Mouse (Mus musculus): ENCODE data around the gene Ift27. TPM values are rescaled to one million over a fixed set of nuclear protein-coding genes. Genes with fewer than 3 reads are reported as not detected.
A peak's percentile ranks its signal among the peaks of the same experiment; 100 is the strongest.

Gene Ift27
- 31.5 and 34.0 TPM in 2 replicates for polyA plus RNA-seq (2015; fragmentation: Nextera tagmentation; extraction: Ambion mirVana)

- 2% methylated on average over 40 of the region's 40 CpGs for WGBS (ENCODE audit: insufficient replicate concordance)
- peaks cover 35% of the 10 kb centered on the region for H3K4me1 ChIP-seq (replicated peaks)
- no peaks in the 10 kb centered on the region for H3K9me3 ChIP-seq (replicated peaks)
- H3K27me3 ChIP-seq = no peaks in the 10 kb centered on the region
- H3K4me3 ChIP-seq (replicated peaks) = peak within 1 kb of the TSS; percentile 72
- H3K9ac ChIP-seq = peak within 1 kb of the TSS; percentile 70
- peak within 1 kb of the TSS; percentile 97 for H3K4me2 ChIP-seq
- no peaks in the 10 kb centered on the region for H3K36me3 ChIP-seq (replicated peaks)
- peak; percentile 98 for ATAC-seq (ENCODE audit: insufficient read depth)
- H3K27ac ChIP-seq (replicated peaks) = peak within 1 kb of the TSS; percentile 52
These were observed at the start of gene Ift27 for GRCm38 (mm10) chr15:78173972-78174886. Ift27 (minus strand) TSS chr15:78174107.

- no peak for ATAC-seq (ENCODE audit: insufficient read depth)
- Histone ChIP-seq H3K36me3 (replicated peaks) (no peaks in the 10 kb centered on the region), H3K27ac (replicated peaks) (no peak overlapping the region), H3K4me2 (no peak overlapping the region), H3K4me3 (replicated peaks) (no peak overlapping the region), H3K27me3 (no peaks in the 10 kb centered on the region), H3K9ac (no peak overlapping the region), H3K9me3 (replicated peaks) (no peaks in the 10 kb centered on the region), H3K4me1 (replicated peaks) (no peaks in the 10 kb centered on the region)
- 70% methylated on average over 9 of the region's 9 CpGs for WGBS (ENCODE audit: insufficient replicate concordance)
These were observed 41.4 kb upstream of the Ift27 start for GRCm38 (mm10) chr15:78215269-78215668.

- Histone ChIP-seq H3K9ac (no peak overlapping the region), H3K4me1 (replicated peaks) (no peaks in the 10 kb centered on the region), H3K4me3 (replicated peaks) (no peak overlapping the region), H3K36me3 (replicated peaks) (no peaks in the 10 kb centered on the region), H3K27ac (replicated peaks) (no peak overlapping the region), H3K9me3 (replicated peaks) (no peaks in the 10 kb centered on the region), H3K4me2 (no peak overlapping the region), H3K27me3 (no peaks in the 10 kb centered on the region)
- WGBS (ENCODE audit: insufficient replicate concordance) = 54% methylated on average over 8 of the region's 8 CpGs
- ATAC-seq (ENCODE audit: insufficient read depth) = no peak
These were observed 37.5 kb upstream of the Ift27 start for GRCm38 (mm10) chr15:78211367-78211766.

GRCm38 (mm10) chr15:78210203-78210602 is 36.3 kb upstream of the Ift27 start:
- 57% methylated on average over 4 of the region's 4 CpGs for WGBS (ENCODE audit: insufficient replicate concordance)
- Histone ChIP-seq H3K4me2 (no peak overlapping the region), H3K27ac (replicated peaks) (no peak overlapping the region), H3K27me3 (peaks cover 10% of the 10 kb centered on the region), H3K9me3 (replicated peaks) (no peaks in the 10 kb centered on the region), H3K4me3 (replicated peaks) (no peak overlapping the region), H3K4me1 (replicated peaks) (no peaks in the 10 kb centered on the region), H3K36me3 (replicated peaks) (no peaks in the 10 kb centered on the region), H3K9ac (no peak overlapping the region)
- no peak for ATAC-seq (ENCODE audit: insufficient read depth)

GRCm38 (mm10) chr15:78206312-78206711 is 32.4 kb upstream of the Ift27 start, which contains the start of gene Pvalb:
Pvalb (minus strand) TSS chr15:78206400.
- no peaks in the 10 kb centered on the region for H3K9me3 ChIP-seq (replicated peaks)
- H3K4me2 ChIP-seq = no peak within 1 kb of the TSS
- no peaks in the 10 kb centered on the region for H3K36me3 ChIP-seq (replicated peaks)
- ATAC-seq (ENCODE audit: insufficient read depth) = no peak
- H3K9ac ChIP-seq = no peak within 1 kb of the TSS
- WGBS (ENCODE audit: insufficient replicate concordance) = 68% methylated on average over 7 of the region's 7 CpGs
- no peak within 1 kb of the TSS for H3K4me3 ChIP-seq (replicated peaks)
- peaks cover 49% of the 10 kb centered on the region for H3K27me3 ChIP-seq
- H3K27ac ChIP-seq (replicated peaks) = no peak within 1 kb of the TSS
- no peaks in the 10 kb centered on the region for H3K4me1 ChIP-seq (replicated peaks)

- Histone ChIP-seq H3K4me3 (replicated peaks) (no peak overlapping the region), H3K4me1 (replicated peaks) (no peaks in the 10 kb centered on the region), H3K27ac (replicated peaks) (no peak overlapping the region), H3K9me3 (replicated peaks) (no peaks in the 10 kb centered on the region), H3K27me3 (peaks cover 56% of the 10 kb centered on the region), H3K9ac (no peak overlapping the region), H3K4me2 (no peak overlapping the region), H3K36me3 (replicated peaks) (no peaks in the 10 kb centered on the region)
- WGBS (ENCODE audit: insufficient replicate concordance) = 26% methylated on average over 3 of the region's 3 CpGs
- ATAC-seq (ENCODE audit: insufficient read depth) = no peak
These were observed 31.3 kb upstream of the Ift27 start for GRCm38 (mm10) chr15:78205192-78205591.

GRCm38 (mm10) chr15:78204053-78204847 is 30.3 kb upstream of the Ift27 start:
- Histone ChIP-seq H3K4me2 (peak overlapping the region; percentile 32; the same call in 1 of the 2 replicates), H3K4me1 (replicated peaks) (no peaks in the 10 kb centered on the region), H3K4me3 (replicated peaks) (no peak overlapping the region), H3K27me3 (peaks cover 56% of the 10 kb centered on the region), H3K9me3 (replicated peaks) (no peaks in the 10 kb centered on the region), H3K9ac (no peak overlapping the region), H3K36me3 (replicated peaks) (no peaks in the 10 kb centered on the region), H3K27ac (replicated peaks) (no peak overlapping the region)
- no peak for ATAC-seq (ENCODE audit: insufficient read depth)
- WGBS (ENCODE audit: insufficient replicate concordance) = 3% methylated on average over 41 of the region's 41 CpGs

GRCm38 (mm10) chr15:78195096-78195880 is 21.4 kb upstream of the Ift27 start:
- WGBS (ENCODE audit: insufficient replicate concordance) = 60% methylated on average over 28 of the region's 28 CpGs
- Histone ChIP-seq H3K9me3 (replicated peaks) (no peaks in the 10 kb centered on the region), H3K36me3 (replicated peaks) (no peaks in the 10 kb centered on the region), H3K4me1 (replicated peaks) (no peaks in the 10 kb centered on the region), H3K27me3 (peaks cover 9% of the 10 kb centered on the region; the same call in 1 of the 2 replicates), H3K4me3 (replicated peaks) (no peak overlapping the region), H3K9ac (no peak overlapping the region), H3K27ac (replicated peaks) (no peak overlapping the region), H3K4me2 (no peak overlapping the region)
- no peak for ATAC-seq (ENCODE audit: insufficient read depth)

GRCm38 (mm10) chr15:78194320-78194719 is 20.4 kb upstream of the Ift27 start:
- Histone ChIP-seq H3K9me3 (replicated peaks) (no peaks in the 10 kb centered on the region), H3K27me3 (peaks cover 9% of the 10 kb centered on the region; the same call in 1 of the 2 replicates), H3K4me1 (replicated peaks) (no peaks in the 10 kb centered on the region), H3K4me2 (no peak overlapping the region), H3K36me3 (replicated peaks) (no peaks in the 10 kb centered on the region), H3K4me3 (replicated peaks) (no peak overlapping the region), H3K9ac (no peak overlapping the region), H3K27ac (replicated peaks) (no peak overlapping the region)
- no peak for ATAC-seq (ENCODE audit: insufficient read depth)
- 48% methylated on average over 3 of the region's 3 CpGs for WGBS (ENCODE audit: insufficient replicate concordance)

- ATAC-seq (ENCODE audit: insufficient read depth) = no peak
These were observed 15.7 kb upstream of the Ift27 start for GRCm38 (mm10) chr15:78189636-78190035.

More at GRCm38 (mm10) chr15:78189636-78190035, 15.7 kb upstream of the Ift27 start:
- no peak overlapping the region for H3K4me2 ChIP-seq
- peaks cover 4% of the 10 kb centered on the region; the same call in 1 of the 2 replicates for H3K27me3 ChIP-seq
- H3K9me3 ChIP-seq (replicated peaks) = no peaks in the 10 kb centered on the region
- no peak overlapping the region for H3K9ac ChIP-seq
- no peak overlapping the region for H3K27ac ChIP-seq (replicated peaks)
- no peaks in the 10 kb centered on the region for H3K36me3 ChIP-seq (replicated peaks)
- H3K4me3 ChIP-seq (replicated peaks) = no peak overlapping the region
- 66% methylated on average over 7 of the region's 7 CpGs for WGBS (ENCODE audit: insufficient replicate concordance)
- H3K4me1 ChIP-seq (replicated peaks) = no peaks in the 10 kb centered on the region
